Mouse (Mus musculus) heart, embryonic 16.5 days (tissue): ENCODE measurements around the gene S1pr5. TPM values are rescaled to one million over a fixed set of nuclear protein-coding genes. Genes with fewer than 3 reads are reported as not detected.

Experiments
- ATAC-seq: fragments of 200-750 bp; cut with Nextera tagmentation; replicated peaks from 2 replicates; pipeline ENCODE4 v1.8.0; 2017; ENCODE audit warnings: moderate number of reproducible peaks; ENCODE audit not compliant: insufficient read depth, low FRiP score; ENCODE audit errors: extremely low read depth
- H3K27ac ChIP-seq: fragments of 300-500 bp; sonication (generic); 2 replicates; pipeline ENCODE4 v1.5.1; 2014; ENCODE audit warnings: mild to moderate bottlenecking, low read length, control low read depth, moderate library complexity
- H3K27me3 ChIP-seq: fragments of 300-500 bp; sonication (generic); 2 replicates; pipeline ENCODE4 v1.6.1; 2014; ENCODE audit warnings: low read length, mixed read lengths; ENCODE audit not compliant: control insufficient read depth, insufficient read depth
- H3K36me3 ChIP-seq: fragments of 300-500 bp; sonication (generic); 2 replicates; pipeline ENCODE4 v1.6.1; 2014; ENCODE audit not compliant: control insufficient read depth, insufficient read depth
- H3K4me1 ChIP-seq: fragments of 300-500 bp; sonication (generic); 2 replicates; pipeline ENCODE4 v1.6.1; 2014; ENCODE audit warnings: low read length, mixed read lengths; ENCODE audit not compliant: control insufficient read depth, insufficient read depth
- H3K4me2 ChIP-seq: fragments of 300-500 bp; sonication (generic); 2 replicates; pipeline ENCODE4 v1.6.1; 2014; ENCODE audit warnings: low read depth, mild to moderate bottlenecking, control low read depth, low read length
- H3K4me3 ChIP-seq: fragments of 300-500 bp; sonication (generic); 2 replicates; pipeline ENCODE4 v1.5.1; 2014; ENCODE audit warnings: mild to moderate bottlenecking, control low read depth, low read length
- H3K9ac ChIP-seq: fragments of 300-500 bp; sonication (generic); 2 replicates; pipeline ENCODE4 v1.6.1; 2014; ENCODE audit warnings: low read length, control low read depth
- H3K9me3 ChIP-seq: fragments of 300-500 bp; sonication (generic); replicated peaks from 2 replicates; pipeline ENCODE4 v1.6.1; 2016; ENCODE audit warnings: low read length; ENCODE audit not compliant: control insufficient read depth
- WGBS: fragments of 180-500 bp; shearing (Covaris S2); extraction: QIAGEN DNeasy Blood & Tissue Kit; methylation state at CpG from one replicate; pipeline ENCODE4 v1.1.7; 2014; 5-methylcytosine and 5-hydroxymethylcytosine counted together
- polyA plus RNA-seq: library from polyadenylated mRNA; unstranded; fragments of >200 nt; fragmentation: Nextera tagmentation; extraction: Ambion mirVana; gene quantifications from 2 replicates; pipeline ENCODE4 v1.2.1, GENCODE M21; 2015

The S1pr5 gene
- polyA plus RNA-seq, 1 experiment from 2014 or later = 0.16 TPM

- H3K4me2 ChIP-seq = no peak overlapping the region
- H3K36me3 ChIP-seq = peaks cover 38% of the 10 kb centered on the region
- no peak overlapping the region for H3K9ac ChIP-seq
- WGBS = 83% methylated on average over 4 of the region's 4 CpGs
- no peaks in the 10 kb centered on the region for H3K9me3 ChIP-seq
- no peak for ATAC-seq
- H3K27ac ChIP-seq = no peak overlapping the region
- H3K4me1 ChIP-seq = peaks cover 18% of the 10 kb centered on the region
- H3K27me3 ChIP-seq = no peaks in the 10 kb centered on the region
- no peak overlapping the region for H3K4me3 ChIP-seq
Measured at GRCm38 (mm10) chr9:21235341-21235740, 12.9 kb downstream of the S1pr5 start.

DNA sequence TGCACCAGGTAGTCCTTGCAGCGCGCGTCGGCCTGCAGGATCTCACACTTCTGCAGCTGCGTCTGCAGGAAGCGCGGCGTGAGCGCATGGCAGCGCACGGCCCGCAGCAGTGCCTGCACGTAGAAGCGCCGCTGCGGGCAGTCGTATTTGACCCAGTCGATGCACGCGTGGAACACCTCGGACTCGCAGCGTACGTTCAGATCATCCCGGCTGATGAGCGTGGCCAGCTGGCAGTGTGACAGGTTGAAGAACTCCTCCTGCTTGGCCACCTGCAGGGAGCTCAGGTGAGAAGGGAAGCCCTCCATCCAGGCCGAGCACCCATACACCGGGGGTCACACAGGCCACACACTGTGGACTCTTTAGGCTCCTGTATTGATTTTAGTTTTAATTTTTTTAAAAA is 14.4 kb downstream of the S1pr5 start:
- no peaks in the 10 kb centered on the region for H3K27me3 ChIP-seq
- WGBS = 87% methylated on average over 28 of the region's 28 CpGs
- no peaks in the 10 kb centered on the region for H3K9me3 ChIP-seq
- ATAC-seq = no peak
- H3K4me3 ChIP-seq = no peak overlapping the region
- peaks cover 52% of the 10 kb centered on the region for H3K36me3 ChIP-seq
- H3K27ac ChIP-seq = no peak overlapping the region
- no peak overlapping the region for H3K4me2 ChIP-seq
- no peak overlapping the region for H3K9ac ChIP-seq
- H3K4me1 ChIP-seq = peaks cover 14% of the 10 kb centered on the region

DNA sequence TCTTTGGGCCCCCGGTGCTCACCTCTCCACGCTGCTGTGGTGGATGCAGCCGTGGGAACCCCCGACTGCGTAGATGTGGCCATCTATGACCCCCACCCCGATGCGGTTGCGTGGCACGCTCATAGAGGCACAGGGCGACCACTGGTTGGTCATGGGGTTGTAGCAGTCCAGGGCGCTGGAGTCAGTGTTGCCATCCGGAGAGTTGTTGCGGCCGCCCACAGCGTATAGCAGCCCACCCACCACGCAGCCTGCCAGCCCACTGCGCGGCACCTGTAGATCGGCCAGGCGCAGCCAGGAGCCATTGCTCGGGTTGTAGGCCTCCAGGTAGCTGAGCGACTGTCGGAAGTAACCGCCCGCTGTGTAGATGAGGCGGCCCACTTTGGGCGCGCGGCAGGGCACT is 14.9 kb downstream of the S1pr5 start:
- Histone ChIP-seq H3K9me3 (no peaks in the 10 kb centered on the region), H3K4me3 (no peak overlapping the region), H3K27ac (no peak overlapping the region), H3K4me2 (no peak overlapping the region), H3K4me1 (peaks cover 14% of the 10 kb centered on the region), H3K27me3 (no peaks in the 10 kb centered on the region), H3K9ac (no peak overlapping the region), H3K36me3 (peaks cover 52% of the 10 kb centered on the region)
- 91% methylated on average over 29 of the region's 29 CpGs for WGBS
- no peak for ATAC-seq

GRCm38 (mm10) chr9:21232867-21233266 is 15.4 kb downstream of the S1pr5 start:
- Histone ChIP-seq H3K4me1 (peaks cover 16% of the 10 kb centered on the region), H3K9me3 (no peaks in the 10 kb centered on the region), H3K27me3 (no peaks in the 10 kb centered on the region), H3K36me3 (peaks cover 52% of the 10 kb centered on the region), H3K4me3 (no peak overlapping the region), H3K27ac (no peak overlapping the region), H3K4me2 (no peak overlapping the region), H3K9ac (no peak overlapping the region)
- 85% methylated on average over 5 of the region's 5 CpGs for WGBS
- no peak for ATAC-seq

DNA sequence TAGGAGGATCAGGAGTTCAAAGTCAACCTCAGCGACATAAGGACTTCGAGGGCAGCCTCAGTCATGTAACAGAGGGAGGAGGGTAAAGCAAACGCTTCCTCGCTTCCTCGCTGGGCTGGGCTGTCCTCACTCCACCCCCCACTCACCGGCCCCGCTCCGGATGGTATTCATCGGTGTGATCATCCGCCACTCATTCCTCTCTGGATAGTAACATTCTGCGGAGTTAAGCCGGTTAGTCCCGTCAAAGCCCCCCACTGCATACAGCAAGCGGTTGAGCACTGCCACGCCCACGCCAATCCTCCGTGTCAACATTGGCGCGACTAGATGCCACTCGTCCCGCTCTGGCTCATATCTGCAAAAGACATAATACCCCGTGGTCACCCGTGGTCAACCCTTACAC is 16.7 kb downstream of the S1pr5 start:
- H3K9ac ChIP-seq = no peak overlapping the region
- no peak overlapping the region for H3K27ac ChIP-seq
- ATAC-seq = no peak
- H3K36me3 ChIP-seq = peaks cover 48% of the 10 kb centered on the region
- peaks cover 10% of the 10 kb centered on the region for H3K4me1 ChIP-seq
- 51% methylated on average over 23 of the region's 23 CpGs for WGBS
- no peaks in the 10 kb centered on the region for H3K27me3 ChIP-seq
- no peak overlapping the region for H3K4me2 ChIP-seq
- H3K9me3 ChIP-seq = no peaks in the 10 kb centered on the region
- H3K4me3 ChIP-seq = no peak overlapping the region

GRCm38 (mm10) chr9:21227342-21227741 is 20.9 kb downstream of the S1pr5 start:
- WGBS = 9% methylated on average over 16 of the region's 16 CpGs
- peak overlapping the region; percentile 73 for H3K9ac ChIP-seq
- peak; percentile 59; the same call in 1 of the 2 replicates for ATAC-seq
- H3K27me3 ChIP-seq = no peaks in the 10 kb centered on the region
- H3K4me3 ChIP-seq = peak overlapping the region; percentile 55
- H3K36me3 ChIP-seq = peaks cover 27% of the 10 kb centered on the region
- H3K4me2 ChIP-seq = peak overlapping the region; percentile 79
- H3K9me3 ChIP-seq = no peaks in the 10 kb centered on the region; the same call in 1 of the 2 replicates
- no peak overlapping the region; the same call in 1 of the 2 replicates for H3K27ac ChIP-seq
- H3K4me1 ChIP-seq = peaks cover 14% of the 10 kb centered on the region

DNA sequence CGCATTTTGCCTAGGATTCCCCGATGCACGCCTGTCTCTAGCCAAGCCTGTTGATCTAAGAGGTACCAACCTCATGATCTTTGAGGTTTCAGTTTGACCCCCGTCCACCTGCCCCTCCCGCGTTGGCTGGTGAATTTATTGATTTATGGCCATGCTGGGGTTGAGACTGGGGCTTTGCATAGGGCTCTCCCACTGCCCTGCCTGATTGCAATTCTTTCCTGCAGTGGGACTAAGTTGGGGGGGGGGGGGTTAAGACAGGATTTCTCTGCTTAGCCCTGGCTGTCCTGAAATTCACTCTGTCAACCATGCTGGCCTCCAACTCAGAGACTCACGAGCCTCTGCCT is 22.9 kb downstream of the S1pr5 start:
- peak overlapping the region; percentile 79 for H3K4me2 ChIP-seq
- peak overlapping the region; percentile 82 for H3K27ac ChIP-seq
- H3K4me3 ChIP-seq = peak overlapping the region; percentile 55
- peaks cover 25% of the 10 kb centered on the region for H3K4me1 ChIP-seq
- H3K9ac ChIP-seq = peak overlapping the region; percentile 73
- H3K27me3 ChIP-seq = no peaks in the 10 kb centered on the region
- H3K9me3 ChIP-seq = no peaks in the 10 kb centered on the region; the same call in 1 of the 2 replicates
- WGBS = 13% methylated on average over 7 of the region's 7 CpGs
- ATAC-seq = no peak
- peaks cover 15% of the 10 kb centered on the region for H3K36me3 ChIP-seq

DNA sequence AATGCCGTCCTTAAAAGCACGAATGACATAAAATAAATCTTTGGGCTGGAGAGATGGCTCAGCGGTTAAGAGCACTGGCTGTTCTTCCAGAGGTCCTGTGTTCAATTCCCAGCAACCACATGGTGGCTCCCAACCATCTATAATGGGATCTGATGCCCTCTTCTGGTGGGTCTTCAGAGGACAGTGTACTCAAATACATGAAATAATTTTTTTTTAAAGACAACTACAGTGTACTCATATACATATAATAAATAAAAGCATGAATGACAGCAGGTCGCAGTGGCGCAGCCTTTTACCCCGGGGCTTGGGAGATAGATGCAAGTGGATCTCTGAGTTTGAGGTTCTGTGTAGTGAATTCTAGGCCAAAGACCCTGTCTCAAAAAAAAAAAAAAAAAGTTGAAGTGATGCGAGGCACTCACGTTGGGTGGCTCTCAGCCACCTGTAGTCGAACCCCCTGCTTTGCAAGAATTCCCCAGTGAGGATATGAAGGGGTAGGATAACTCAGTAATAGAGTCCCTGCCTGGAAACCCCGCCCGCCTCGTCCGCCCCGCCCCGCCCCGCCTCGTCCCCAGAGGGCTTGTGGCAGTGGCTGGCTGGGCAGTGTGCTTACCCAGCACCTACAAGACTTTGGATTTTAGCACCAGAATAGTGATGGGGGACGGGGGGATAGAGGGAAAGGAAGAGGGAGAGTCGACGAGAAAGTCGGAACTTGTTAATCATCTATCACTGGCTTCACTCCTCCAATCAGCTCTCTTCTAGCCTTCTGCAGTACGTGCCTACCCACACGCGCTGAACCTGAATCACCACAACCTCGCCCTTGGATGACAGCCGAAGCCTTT is 23.4 kb downstream of the S1pr5 start:
- 21% methylated on average over 26 of the region's 26 CpGs for WGBS
- 0 out of 2 replicates have a peak, but pooled peaks have one; percentile 38 for ATAC-seq
- Histone ChIP-seq H3K4me2 (peak overlapping the region; percentile 79), H3K27ac (peak overlapping the region; percentile 82), H3K4me3 (peak overlapping the region; percentile 55), H3K9me3 (no peaks in the 10 kb centered on the region; the same call in none of the 2 replicates), H3K36me3 (peaks cover 9% of the 10 kb centered on the region), H3K9ac (peak overlapping the region; percentile 73), H3K4me1 (peaks cover 25% of the 10 kb centered on the region), H3K27me3 (no peaks in the 10 kb centered on the region)

DNA sequence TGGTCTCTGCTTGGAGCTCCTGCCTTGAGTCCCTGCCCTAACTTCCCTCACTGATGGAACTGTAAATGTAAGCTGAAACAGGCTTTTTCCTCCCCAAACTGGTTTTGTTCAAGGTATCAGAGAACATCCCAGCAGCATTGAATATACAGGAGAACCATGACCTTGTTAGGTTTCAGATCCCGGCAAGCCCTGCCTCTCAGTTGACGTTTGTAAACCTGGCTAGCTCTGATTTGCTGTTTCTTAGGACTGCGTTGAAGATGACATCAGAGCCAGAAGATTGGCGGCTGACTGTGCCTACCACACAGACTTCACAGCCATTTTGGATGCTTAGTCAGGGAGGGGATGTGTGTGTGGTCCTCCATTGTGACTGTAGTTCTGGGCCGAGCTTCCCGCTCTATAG is 24.3 kb downstream of the S1pr5 start:
- H3K4me1 ChIP-seq = peaks cover 25% of the 10 kb centered on the region
- ATAC-seq = no peak

More for the DNA sequence above, 24.3 kb downstream of the S1pr5 start:
- WGBS = 93% methylated on average over 6 of the region's 6 CpGs
- H3K36me3 ChIP-seq = peaks cover under 1% of the 10 kb centered on the region; the same call in 1 of the 2 replicates
- no peak overlapping the region for H3K4me2 ChIP-seq
- no peaks in the 10 kb centered on the region for H3K27me3 ChIP-seq
- no peaks in the 10 kb centered on the region; the same call in none of the 2 replicates for H3K9me3 ChIP-seq
- no peak overlapping the region for H3K4me3 ChIP-seq
- H3K9ac ChIP-seq = no peak overlapping the region
- no peak overlapping the region for H3K27ac ChIP-seq
